Mouse (Mus musculus) liver, adult 2 months (tissue): ENCODE measurements around the gene Klrb1c.
"Not testable (repeated sequence)": the region's sequence is repeated elsewhere in the genome, so short reads cannot be mapped to it uniquely, and the experiment has no call there.

Experiments
- CTCF ChIP-seq: fragments of 200-500 bp; IDR thresholded peaks from 2 replicates; pipeline ENCODE4 v1.5.1; 2011; ENCODE audit warnings: low read depth, low read length, control low read depth
- POLR2A ChIP-seq: fragments of 200-500 bp; IDR thresholded peaks from 2 replicates; pipeline ENCODE4 v1.6.1; 2011; ENCODE audit warnings: low read length, control low read depth; ENCODE audit not compliant: insufficient read depth; ENCODE audit errors: extremely low read depth

- peak; percentile 52 for TF ChIP-seq CTCF
- TF ChIP-seq POLR2A: not testable (repeated sequence)
Observed at GRCm38 (mm10) chr6:128753610-128754224, 35.3 kb downstream of the Klrb1c start.
